Mouse (Mus musculus) brain, embryonic 14.5 days (tissue): Measurements from ENCODE around the gene Cdc42bpg.

Experiments
- CTCF ChIP-seq: fragments of 200-500 bp; IDR thresholded peaks from 2 replicates; pipeline ENCODE4 v1.5.1; 2012; ENCODE audit warnings: inconsistent platforms, mild to moderate bottlenecking, moderate library complexity, borderline replicate concordance; ENCODE audit not compliant: insufficient read depth, insufficient read length; ENCODE audit errors: extremely low read depth
- POLR2A ChIP-seq: fragments of 200-500 bp; IDR thresholded peaks from 2 replicates; pipeline ENCODE4 v1.6.1; 2012; ENCODE audit warnings: mild to moderate bottlenecking, inconsistent platforms, borderline replicate concordance; ENCODE audit not compliant: poor library complexity, insufficient read depth, insufficient read length, severe bottlenecking; ENCODE audit errors: extremely low read depth

DNA sequence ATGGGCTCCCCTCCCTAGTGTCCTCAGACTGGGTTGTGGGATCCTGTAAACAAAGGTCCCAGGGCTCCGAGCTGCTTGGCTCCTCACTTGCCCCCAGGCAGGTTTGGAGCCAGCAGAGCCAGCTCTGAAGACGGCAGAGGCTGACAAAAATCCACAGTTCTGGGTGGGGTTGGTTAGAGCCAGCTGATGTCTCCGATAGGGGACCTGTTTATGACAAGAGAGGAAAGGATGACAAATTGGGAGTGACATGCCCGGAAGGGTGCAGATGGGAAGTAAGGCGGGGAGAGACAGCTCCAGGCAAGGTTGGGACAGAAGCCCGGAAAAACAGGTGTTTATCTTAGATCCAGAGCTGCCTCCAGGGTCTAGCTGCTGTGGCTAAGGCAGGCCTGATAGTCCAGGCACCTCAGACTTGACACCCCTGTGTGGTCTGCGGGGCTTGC lies 5.8 kb upstream of the Cdc42bpg start:
- TF ChIP-seq POLR2A (no peak), CTCF (no peak)
